Mouse (Mus musculus) liver, adult 2 months (tissue): ENCODE measurements around the gene Dcakd. TPM values are rescaled to one million over a fixed set of nuclear protein-coding genes. Genes with fewer than 3 reads are reported as not detected.

Experiments
- DNase-seq: peaks from one replicate; pipeline ENCODE4 v3.0.0-alpha.2; 2011; ENCODE audit warnings: low read depth, low spot score; ENCODE audit errors: extremely low read depth
- H3K27ac ChIP-seq: fragments of 200-500 bp; replicated peaks from 2 replicates; pipeline ENCODE4 v1.5.1; 2012; ENCODE audit warnings: low read depth, mild to moderate bottlenecking, control low read depth, inconsistent platforms, low read length; ENCODE audit not compliant: insufficient read depth
- H3K27me3 ChIP-seq: fragments of 200-500 bp; 2 replicates; pipeline ENCODE4 v1.6.1; 2012; ENCODE audit warnings: mild to moderate bottlenecking, moderate library complexity, low read length, inconsistent platforms; ENCODE audit not compliant: control insufficient read depth, insufficient read depth
- H3K36me3 ChIP-seq: fragments of 200-500 bp; 2 replicates; pipeline ENCODE4 v1.6.1; 2012; ENCODE audit warnings: low read length, inconsistent platforms; ENCODE audit not compliant: control insufficient read depth, insufficient read depth
- H3K4me1 ChIP-seq: fragments of 200-500 bp; 2 replicates; pipeline ENCODE4 v1.6.1; 2011; ENCODE audit warnings: low read length; ENCODE audit not compliant: control insufficient read depth, insufficient read depth
- H3K4me3 ChIP-seq: fragments of 200-500 bp; 2 replicates; pipeline ENCODE4 v1.5.1; 2011; ENCODE audit warnings: low read depth, mild to moderate bottlenecking, control low read depth, low read length, moderate library complexity; ENCODE audit not compliant: insufficient read depth
- H3K79me2 ChIP-seq: fragments of 200-500 bp; 2 replicates; pipeline ENCODE4 v1.6.1; 2012; ENCODE audit warnings: inconsistent platforms, mild to moderate bottlenecking, low read length, moderate library complexity; ENCODE audit not compliant: control insufficient read depth, insufficient read depth
- H3K9ac ChIP-seq: fragments of 200-500 bp; 2 replicates; pipeline ENCODE4 v1.6.1; 2012; ENCODE audit warnings: low read depth, mild to moderate bottlenecking, control low read depth, inconsistent platforms, low read length
- CTCF ChIP-seq: fragments of 200-500 bp; IDR thresholded peaks from 2 replicates; pipeline ENCODE4 v1.5.1; 2011; ENCODE audit warnings: low read depth, low read length, control low read depth
- POLR2A ChIP-seq: fragments of 200-500 bp; IDR thresholded peaks from 2 replicates; pipeline ENCODE4 v1.6.1; 2011; ENCODE audit warnings: low read length, control low read depth; ENCODE audit not compliant: insufficient read depth; ENCODE audit errors: extremely low read depth
- WGBS: fragments of 180-500 bp; shearing (Covaris S2); methylation state at CpG from one replicate; pipeline ENCODE4 v1.1.7; 2018; 5-methylcytosine and 5-hydroxymethylcytosine counted together
- polyA plus RNA-seq: library from polyadenylated mRNA; depleted of rRNA; stranded (reverse); fragments of >200 nt; gene quantifications from 2 replicates; pipeline ENCODE4 v1.2.3, GENCODE M21; 2012
- total RNA-seq: library from RNA; depleted of rRNA; stranded (reverse); fragments of >200 nt; gene quantifications from 2 replicates; pipeline ENCODE4 v1.2.3, GENCODE M21; 2014

The Dcakd gene
- total and polyA plus RNA-seq, 2 experiments: 23.9 to 45.8 TPM

DNA sequence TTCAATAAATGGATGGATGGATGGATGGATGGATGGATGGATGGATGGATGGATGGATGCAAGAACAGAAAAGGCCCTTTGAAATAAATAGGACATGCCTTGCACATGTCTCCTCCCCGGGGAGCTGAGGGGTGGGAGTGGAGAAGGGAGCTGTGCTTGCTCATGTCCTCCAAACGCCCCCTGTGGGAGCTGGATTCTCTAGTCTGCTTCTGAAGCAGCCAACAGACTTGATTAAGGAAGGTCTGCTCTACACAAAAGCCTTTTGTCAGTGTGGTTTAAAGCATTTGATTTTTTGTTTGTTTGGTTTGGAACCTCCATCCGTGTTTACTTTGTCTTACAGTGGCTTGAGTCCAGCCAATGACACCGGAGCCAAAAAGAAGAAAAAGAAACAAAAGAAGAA is 14.7 kb upstream of the Dcakd start:
- WGBS: 47% methylated on average over 4 of the region's 4 CpGs
- peaks cover 10% of the 10 kb centered on the region; the same call in 1 of the 2 replicates for H3K4me1 ChIP-seq
- H3K79me2 ChIP-seq: peaks cover 35% of the 10 kb centered on the region; the same call in 1 of the 2 replicates
- no peaks in the 10 kb centered on the region for H3K27me3 ChIP-seq
- H3K36me3 ChIP-seq: peaks cover 35% of the 10 kb centered on the region
- peak; percentile 36 for DNase-seq
- no peak overlapping the region for H3K27ac ChIP-seq
- no peak overlapping the region for H3K9ac ChIP-seq
- TF ChIP-seq POLR2A: no peak
- no peak for TF ChIP-seq CTCF
- H3K4me3 ChIP-seq: no peak overlapping the region

DNA sequence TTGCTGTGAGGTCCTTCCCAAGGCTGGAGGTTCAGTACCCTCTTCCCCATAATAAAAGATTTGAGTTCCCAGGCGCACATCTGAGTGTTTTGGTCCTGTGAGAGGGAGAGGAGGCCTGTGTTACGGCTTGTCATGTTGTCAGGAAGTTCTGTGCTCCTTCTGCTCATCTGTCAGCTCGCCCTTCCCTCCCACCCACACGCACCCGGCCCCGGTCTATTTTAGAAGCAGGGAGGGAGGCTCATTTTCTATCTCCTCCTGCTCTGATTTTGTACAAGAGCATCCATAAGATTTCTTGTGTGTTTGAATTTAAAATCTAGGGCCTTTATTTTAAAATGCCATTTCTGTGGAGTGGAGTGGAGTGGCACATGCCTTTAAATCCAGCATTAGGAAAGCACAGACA is 9.9 kb upstream of the Dcakd start:
- peaks cover 64% of the 10 kb centered on the region for H3K79me2 ChIP-seq
- DNase-seq: no peak
- H3K27ac ChIP-seq: no peak overlapping the region
- no peak overlapping the region for H3K4me3 ChIP-seq
- WGBS: 80% methylated on average over 6 of the region's 6 CpGs
- H3K36me3 ChIP-seq: peaks cover 2% of the 10 kb centered on the region; the same call in 1 of the 2 replicates
- peaks cover 17% of the 10 kb centered on the region for H3K4me1 ChIP-seq
- H3K27me3 ChIP-seq: no peaks in the 10 kb centered on the region
- no peak overlapping the region for H3K9ac ChIP-seq
- TF ChIP-seq CTCF: no peak
- TF ChIP-seq POLR2A: no peak

GRCm38 (mm10) chr11:103036881-103037465 is 8.8 kb upstream of the Dcakd start:
- DNase-seq: peak; percentile 63
- Histone ChIP-seq H3K27ac (no peak overlapping the region), H3K9ac (no peak overlapping the region), H3K4me3 (no peak overlapping the region), H3K4me1 (peaks cover 11% of the 10 kb centered on the region), H3K36me3 (peaks cover 2% of the 10 kb centered on the region; the same call in 1 of the 2 replicates), H3K79me2 (peaks cover 66% of the 10 kb centered on the region), H3K27me3 (no peaks in the 10 kb centered on the region)
- no peak for TF ChIP-seq CTCF
- TF ChIP-seq POLR2A: no peak
- WGBS: 38% methylated on average over 8 of the region's 8 CpGs

DNA sequence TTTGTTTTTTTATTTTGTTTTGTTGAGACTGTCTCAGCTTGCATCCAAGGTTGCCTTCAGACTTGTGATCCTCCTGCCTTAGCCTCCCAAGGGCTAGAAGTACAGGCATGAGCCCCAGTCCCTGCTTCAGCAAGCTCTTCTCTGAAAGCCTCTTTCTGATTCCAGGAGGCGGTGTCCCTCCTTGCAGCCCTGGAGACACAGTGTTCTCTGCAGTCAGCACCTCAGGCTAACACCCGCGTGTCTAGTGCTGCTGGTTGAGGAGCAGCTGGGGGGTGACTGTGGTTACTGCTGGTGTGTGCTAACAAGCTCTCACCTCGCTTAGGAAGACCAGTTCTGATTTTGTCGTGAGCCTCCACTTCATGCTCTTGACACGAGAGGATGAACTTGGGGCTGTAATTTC is 6.9 kb upstream of the Dcakd start:
- Histone ChIP-seq H3K36me3 (peaks cover 2% of the 10 kb centered on the region; the same call in 1 of the 2 replicates), H3K4me3 (no peak overlapping the region), H3K9ac (no peak overlapping the region), H3K4me1 (peaks cover 12% of the 10 kb centered on the region), H3K27me3 (no peaks in the 10 kb centered on the region), H3K27ac (no peak overlapping the region), H3K79me2 (peaks cover 63% of the 10 kb centered on the region)
- TF ChIP-seq CTCF (no peak), POLR2A (no peak)
- DNase-seq: no peak
- WGBS: 74% methylated on average over 6 of the region's 6 CpGs

- peaks cover 52% of the 10 kb centered on the region for H3K79me2 ChIP-seq
- TF ChIP-seq CTCF (no peak), POLR2A (no peak)
- H3K27ac ChIP-seq: no peak overlapping the region
- H3K27me3 ChIP-seq: no peaks in the 10 kb centered on the region
- peaks cover 2% of the 10 kb centered on the region; the same call in 1 of the 2 replicates for H3K36me3 ChIP-seq
- H3K4me1 ChIP-seq: peaks cover 14% of the 10 kb centered on the region
- WGBS: 41% methylated on average over 3 of the region's 3 CpGs
- H3K9ac ChIP-seq: no peak overlapping the region
- H3K4me3 ChIP-seq: no peak overlapping the region
- peak; percentile 34 for DNase-seq
Observed at GRCm38 (mm10) chr11:103033030-103033429, 4.9 kb upstream of the Dcakd start.

DNA sequence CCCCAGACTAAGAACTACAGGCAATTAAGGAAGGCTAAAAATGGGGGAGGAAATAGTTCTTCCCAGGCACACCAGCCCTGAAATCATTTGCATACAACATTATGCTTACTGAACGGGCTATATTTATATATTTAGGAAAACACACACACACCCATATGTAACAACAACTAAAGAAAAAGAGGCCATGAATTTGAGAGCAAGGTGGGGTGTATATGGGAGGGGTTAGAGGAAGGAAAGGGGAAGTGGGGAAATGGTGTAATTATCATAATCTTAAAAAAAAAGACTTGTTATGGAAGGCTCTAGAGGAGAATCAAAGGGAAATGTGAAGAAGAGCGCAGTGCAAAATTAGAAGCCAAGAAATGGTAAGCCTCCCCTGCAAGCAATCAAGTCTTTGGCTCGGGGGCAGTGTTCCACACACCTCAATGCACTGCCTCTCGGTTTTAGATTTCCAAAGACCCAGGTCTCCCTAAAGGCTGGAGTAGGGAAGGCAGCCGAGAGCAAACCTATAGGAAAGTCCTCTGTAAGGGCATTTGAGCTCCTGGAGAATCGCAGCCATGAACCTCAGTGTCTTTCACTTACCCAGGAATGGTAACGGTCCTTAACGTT is 460 bp downstream of the Dcakd start:
- WGBS: 3% methylated on average over 8 of the region's 8 CpGs
- H3K27me3 ChIP-seq: no peaks in the 10 kb centered on the region
- peak overlapping the region; percentile 86 for H3K9ac ChIP-seq
- peaks cover 18% of the 10 kb centered on the region; the same call in 1 of the 2 replicates for H3K79me2 ChIP-seq
- H3K4me3 ChIP-seq: peak overlapping the region; percentile 63
- peak; percentile 37 for DNase-seq
- TF ChIP-seq CTCF (no peak), POLR2A (no peak)
- peaks cover 29% of the 10 kb centered on the region for H3K36me3 ChIP-seq
- peaks cover 13% of the 10 kb centered on the region for H3K4me1 ChIP-seq
- H3K27ac ChIP-seq: peak overlapping the region; percentile 96
